Mouse (Mus musculus) cerebellum, adult 18-20 months (tissue): ENCODE results near the gene Akap13.
"Not testable (repeated sequence)": the region's sequence is repeated elsewhere in the genome, so short reads cannot be mapped to it uniquely, and the experiment has no call there.

Source experiments
- DNase-seq, 2 experiments: peaks; one replicate each; pipeline ENCODE4 v3.0.0; 2021

Akap13 gene

GRCm38 (mm10) chr7:75608716-75609115 is 153.4 kb downstream of the Akap13 start:
- no peak for DNase-seq

DNA sequence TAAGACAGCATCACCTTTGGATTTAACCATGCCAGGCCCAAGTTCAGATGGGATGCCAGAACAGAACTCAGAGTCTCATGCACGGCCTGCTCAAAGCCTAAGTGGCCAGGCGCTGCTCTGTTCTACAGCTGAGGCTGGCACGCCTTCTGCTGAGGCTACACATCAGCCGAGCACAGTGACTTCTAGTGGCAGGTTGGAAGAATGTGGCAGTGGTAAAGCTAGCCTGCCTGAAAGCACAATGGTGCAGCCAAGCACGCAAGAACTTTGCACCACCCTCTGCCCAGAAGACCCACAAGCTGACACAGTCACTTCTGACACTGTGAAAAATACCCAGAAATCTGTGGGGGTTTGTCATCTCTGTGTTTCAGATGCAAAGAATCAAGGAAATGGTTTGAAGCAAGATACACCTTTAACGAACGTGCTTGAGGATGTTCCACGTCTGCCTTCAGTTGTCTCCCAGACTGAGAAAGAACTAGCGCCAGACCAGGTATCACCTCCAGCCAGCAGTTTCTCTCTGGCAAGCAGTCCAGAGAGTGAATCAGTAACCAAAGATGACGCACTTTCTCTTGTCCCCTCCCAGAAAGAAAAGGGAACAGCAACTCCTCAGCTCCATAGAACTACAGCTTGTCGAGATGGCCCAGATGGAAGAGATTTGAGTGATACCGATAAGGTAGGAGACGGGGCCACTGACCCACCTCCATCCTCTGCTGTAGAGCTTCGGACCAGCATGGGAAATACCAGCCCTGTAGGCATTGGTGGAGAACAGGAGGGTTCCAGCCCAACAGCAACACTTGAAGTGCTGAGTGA is 154.3 kb downstream of the Akap13 start:
- no peak for DNase-seq

DNA sequence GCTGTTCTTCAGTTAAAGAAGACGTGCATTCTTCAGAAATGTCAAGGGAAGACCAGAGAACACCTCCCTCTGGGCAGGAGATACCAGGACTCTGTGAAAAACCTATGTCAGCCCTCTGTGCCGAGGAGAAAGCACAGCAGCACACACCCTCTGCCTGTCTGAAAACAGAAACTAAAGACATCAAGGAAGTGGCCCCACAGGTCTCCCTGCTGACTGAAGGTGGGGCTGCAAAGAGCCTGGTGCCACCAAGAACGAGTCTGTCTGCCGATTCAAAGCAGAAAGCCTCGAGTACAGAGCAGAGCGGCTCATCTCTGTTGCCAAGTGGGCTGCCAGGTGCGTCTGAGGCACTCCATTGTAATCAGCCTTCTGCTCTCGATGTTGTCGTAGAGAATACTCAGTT is 155.1 kb downstream of the Akap13 start:
- no peak for DNase-seq

- no peak for DNase-seq
Observed at GRCm38 (mm10) chr7:75611261-75611950, 156.1 kb downstream of the Akap13 start.

- no peak for DNase-seq
Observed at GRCm38 (mm10) chr7:75612000-75612682, 156.8 kb downstream of the Akap13 start.

DNA sequence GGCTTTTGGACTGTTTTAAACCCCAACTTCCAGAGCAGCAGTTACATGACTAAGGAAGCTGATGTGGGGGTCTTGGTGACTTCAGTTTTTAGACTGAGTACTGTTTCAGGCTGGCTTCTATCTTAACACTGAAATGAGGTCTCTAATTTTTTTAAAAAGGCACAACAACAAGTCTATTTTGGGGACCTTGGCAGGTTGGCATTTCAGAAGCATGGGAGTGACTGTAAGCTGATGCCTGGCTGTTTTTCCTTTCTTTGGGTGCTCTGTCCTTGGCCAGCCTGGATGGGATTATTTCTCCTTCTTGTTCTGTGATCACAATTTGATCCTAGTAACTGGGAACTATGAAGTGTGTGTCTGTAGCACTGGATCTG is 157.3 kb downstream of the Akap13 start:
- no peak for DNase-seq

GRCm38 (mm10) chr7:75613240-75613639 is 157.9 kb downstream of the Akap13 start:
- no peak for DNase-seq

DNA sequence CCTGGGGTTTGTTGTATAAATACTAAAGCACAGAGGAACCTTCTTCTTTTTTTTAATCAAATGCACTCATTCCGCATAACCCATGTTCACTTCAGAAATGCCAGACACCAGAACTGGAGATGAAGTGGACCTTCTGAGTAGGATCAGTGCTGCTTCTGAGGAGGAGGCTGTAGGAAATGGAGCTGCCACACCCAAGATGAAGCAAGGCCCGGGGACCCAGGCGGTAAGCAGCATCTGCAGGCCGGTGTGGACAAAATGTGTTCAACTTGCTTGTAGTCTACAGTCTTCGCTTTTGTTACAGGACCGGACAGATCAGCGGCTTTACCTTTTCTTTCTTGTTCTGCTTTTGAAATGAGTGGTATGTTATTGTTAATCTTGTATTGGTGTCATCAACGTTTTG is 159.5 kb downstream of the Akap13 start:
- no peak for DNase-seq

- not testable (repeated sequence) for DNase-seq
Observed at GRCm38 (mm10) chr7:75617246-75617645, 161.9 kb downstream of the Akap13 start.

DNA sequence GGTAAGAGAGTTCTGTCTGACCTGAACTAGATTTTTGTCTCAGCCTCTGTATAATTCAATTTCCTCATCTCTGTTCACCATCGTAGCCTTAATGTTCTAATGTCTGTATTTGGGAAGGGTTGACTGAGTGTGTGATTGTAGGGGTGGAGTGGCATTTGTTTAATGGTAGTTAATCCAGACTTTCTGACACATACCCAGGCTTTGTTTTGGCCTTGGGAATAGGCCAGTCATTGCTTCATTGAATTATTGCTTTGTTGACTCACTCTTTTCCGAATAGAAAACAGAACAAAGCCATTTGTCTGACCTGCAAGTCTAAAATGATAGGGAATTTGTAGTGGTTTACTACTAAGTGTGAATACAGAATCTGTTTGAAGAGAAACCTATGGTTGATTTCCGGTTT is 163.4 kb downstream of the Akap13 start:
- DNase-seq, result no peak

DNA sequence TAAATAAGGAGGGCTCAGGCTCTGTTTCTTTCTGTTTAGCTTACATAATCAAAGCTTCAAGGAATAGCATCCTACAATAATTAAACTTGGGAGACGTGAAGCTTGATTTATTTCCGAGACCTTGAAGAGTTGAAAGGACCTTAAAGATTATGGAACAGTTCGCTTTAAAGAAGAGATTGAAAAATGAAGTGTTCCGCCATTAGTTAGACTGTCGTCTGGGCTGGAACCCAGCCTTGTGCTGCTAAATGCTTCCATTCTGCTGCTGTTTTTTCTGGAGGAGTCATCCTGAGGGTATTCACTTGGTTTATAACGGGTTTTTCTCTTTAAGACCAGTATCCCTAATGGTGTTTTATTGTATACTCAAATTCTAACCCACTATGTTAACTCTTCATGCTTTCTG is 164.5 kb downstream of the Akap13 start:
- no peak for DNase-seq

GRCm38 (mm10) chr7:75620395-75620960 is 165.1 kb downstream of the Akap13 start:
- no peak for DNase-seq

GRCm38 (mm10) chr7:75620976-75621375 is 165.6 kb downstream of the Akap13 start:
- no peak for DNase-seq

- no peak for DNase-seq
Observed at GRCm38 (mm10) chr7:75627831-75628230, 172.5 kb downstream of the Akap13 start.

GRCm38 (mm10) chr7:75629669-75630068 is 174.3 kb downstream of the Akap13 start:
- no peak for DNase-seq

DNA sequence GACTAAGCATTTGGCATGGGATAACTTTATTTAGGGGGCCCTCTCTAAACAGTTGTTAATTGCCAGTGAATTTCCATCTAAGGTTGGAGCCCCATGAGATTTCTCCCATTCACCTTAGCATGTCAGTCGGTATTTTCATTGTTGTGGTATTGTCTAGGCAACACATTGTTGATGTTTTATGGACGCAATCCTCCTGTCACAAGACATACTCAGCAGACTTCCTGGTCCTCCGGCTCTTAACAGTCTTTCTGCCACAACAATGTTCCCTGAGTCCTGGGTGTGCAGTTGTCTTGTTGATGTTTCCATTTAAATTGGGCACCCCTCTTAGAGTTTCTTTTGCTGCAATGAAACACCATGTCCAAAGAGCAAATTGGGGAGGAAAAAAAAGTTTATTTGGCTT is 177.6 kb downstream of the Akap13 start:
- DNase-seq, result no peak

DNA sequence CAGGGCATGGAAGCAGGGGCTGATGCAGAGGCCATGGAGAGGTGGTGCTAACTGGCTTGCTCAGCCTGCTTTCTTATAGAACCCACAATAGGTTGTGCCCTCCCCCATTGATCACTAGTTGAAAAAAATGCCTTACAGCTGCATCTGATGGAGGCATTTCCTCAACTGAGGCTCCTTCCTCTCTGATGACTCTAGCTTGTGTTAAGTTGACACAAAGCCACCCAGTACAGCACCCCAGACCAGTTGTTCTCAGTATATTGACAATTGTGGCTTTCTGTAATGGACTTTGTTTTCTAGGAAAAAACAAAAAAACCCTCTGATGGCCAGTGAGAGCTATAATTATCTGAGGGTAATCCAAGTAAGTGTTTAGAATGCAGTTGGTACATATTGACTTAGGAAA is 178.1 kb downstream of the Akap13 start:
- no peak for DNase-seq

GRCm38 (mm10) chr7:75633807-75634526 is 178.6 kb downstream of the Akap13 start:
- no peak for DNase-seq

GRCm38 (mm10) chr7:75638769-75639168 is 183.4 kb downstream of the Akap13 start:
- DNase-seq, result no peak

DNA sequence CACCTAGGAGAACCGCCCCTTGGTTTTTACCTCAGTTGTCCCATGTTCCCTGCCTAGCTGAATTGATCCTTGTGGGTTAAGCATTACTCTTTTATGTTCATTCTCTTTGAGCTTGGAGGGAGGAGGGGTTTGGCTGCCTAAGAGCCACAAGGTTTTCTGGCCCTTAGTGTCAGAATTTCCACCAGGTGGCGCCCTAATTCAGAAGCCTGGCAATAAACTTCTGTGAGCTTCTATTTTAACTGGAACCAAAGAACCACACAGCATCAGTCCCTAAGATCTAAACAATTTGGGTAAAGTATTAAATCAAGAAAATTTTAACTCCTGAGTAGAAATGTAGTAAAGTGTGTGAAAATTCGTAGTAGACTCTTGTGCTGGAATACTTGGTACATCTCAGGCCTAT is 184.2 kb downstream of the Akap13 start:
- DNase-seq, result peak; percentile 43 to 45

GRCm38 (mm10) chr7:75640074-75640473 is 184.7 kb downstream of the Akap13 start:
- no peak for DNase-seq

- no peak for DNase-seq
Observed at GRCm38 (mm10) chr7:75640671-75641070, 185.3 kb downstream of the Akap13 start.
